Mouse (Mus musculus) embryonic fibroblast, embryonic 13.5 days (primary cell): ENCODE measurements around the gene Kcnf1.

ENCODE experiments used
- CTCF ChIP-seq: IDR thresholded peaks from 2 replicates; pipeline ENCODE4 v1.5.1; 2011; ENCODE audit warnings: mild to moderate bottlenecking, control low read depth, low read length, moderate library complexity, borderline replicate concordance; ENCODE audit not compliant: insufficient read depth
- POLR2A ChIP-seq: IDR thresholded peaks from 2 replicates; pipeline ENCODE4 v1.6.1; 2011; ENCODE audit warnings: low read depth, mild to moderate bottlenecking, control low read depth, low read length, moderate library complexity

GRCm38 (mm10) chr12:17223050-17223449 lies 46.4 kb upstream of the Kcnf1 start:
- TF ChIP-seq POLR2A (no peak), CTCF (no peak)
